In genomic region chr5:113137691-113138318, GRCm38 (mm10) we compare ENCODE assay signal across 8 mouse cellular contexts. TPM values are rescaled to one million over a fixed set of nuclear protein-coding genes. Genes with fewer than 3 reads are reported as not detected.
DNase-seq lines count a peak whose midpoint lies in the region; ATAC-seq and TF ChIP-seq lines count a peak whose summit lies in the region.

No protein-coding gene starts in this region.

- peak overlapping the region; percentile 92 for H3K4me2 ChIP-seq in limb, embryonic 13.5 days (replicated peaks)
- H3K4me2 ChIP-seq in myocyte (ENCODE audit: low read depth), result peak overlapping the region; percentile 74

- no peak for DNase-seq in thymus, adult 2 months
- no peak for DNase-seq in thymus, adult 18-20 months
- no peak for DNase-seq in cerebellum, adult 2 months
- DNase-seq in embryo, embryonic 10 days (ENCODE audit: low spot score), result no peak

- H3K79me2 ChIP-seq in myocyte (ENCODE audit: control insufficient read depth, insufficient read depth), result no peaks in the 10 kb centered on the region

- peak overlapping the region; percentile 17 for H3ac ChIP-seq in myocyte (ENCODE audit: control insufficient read depth, insufficient read length)

- peak overlapping the region; percentile 55 for H3K4me3 ChIP-seq in erythroblast, embryonic 14.5 days (replicated peaks)
- peak overlapping the region; percentile 40 for H3K4me3 ChIP-seq in thymus, adult 2 months (ENCODE audit: control insufficient read depth, insufficient read depth, low read length)
- H3K4me3 ChIP-seq in limb, embryonic 13.5 days, result peak overlapping the region; percentile 49
- H3K4me3 ChIP-seq in myocyte, result peak overlapping the region; percentile 13
- no peak overlapping the region for H3K4me3 ChIP-seq in cerebellum, adult 2 months (replicated peaks; ENCODE audit: insufficient read depth, low read depth, low read length)

- peak overlapping the region; percentile 72 for H3K9ac ChIP-seq in limb, embryonic 13.5 days

- peaks cover 4% of the 10 kb centered on the region for H3K9me3 ChIP-seq in erythroblast, embryonic 14.5 days (ENCODE audit: control insufficient read depth, low read length)
- peaks cover 7% of the 10 kb centered on the region for H3K9me3 ChIP-seq in limb, embryonic 13.5 days

- H3K4me1 ChIP-seq in erythroblast, embryonic 14.5 days (ENCODE audit: control insufficient read depth), result peaks cover 22% of the 10 kb centered on the region
- peaks cover 20% of the 10 kb centered on the region for H3K4me1 ChIP-seq in thymus, adult 2 months (replicated peaks; ENCODE audit: control insufficient read depth, insufficient read depth, low read length)
- peaks cover 50% of the 10 kb centered on the region for H3K4me1 ChIP-seq in limb, embryonic 13.5 days
- peaks cover 4% of the 10 kb centered on the region for H3K4me1 ChIP-seq in cerebellum, adult 2 months (ENCODE audit: control insufficient read depth, insufficient read depth, low read length)

- no peak for TF ChIP-seq POLR2A in thymus, adult 2 months (IDR thresholded peaks at IDR 0.05; ENCODE audit: control insufficient read depth, extremely low read depth, insufficient read depth, low read length, poor library complexity)
- no peak for TF ChIP-seq POLR2A in myocyte (IDR thresholded peaks at IDR 0.05; ENCODE audit: insufficient read length, low read depth)
- no peak for TF ChIP-seq POLR2A in cerebellum, adult 2 months (IDR thresholded peaks at IDR 0.05; ENCODE audit: borderline replicate concordance, insufficient read depth, low read length)

- no peak for TF ChIP-seq CTCF in thymus, adult 2 months (IDR thresholded peaks at IDR 0.05; ENCODE audit: borderline replicate concordance, control insufficient read depth, extremely low read depth, insufficient read depth, low read length, poor library complexity)
- no peak for TF ChIP-seq CTCF in cerebellum, adult 2 months (IDR thresholded peaks at IDR 0.05; ENCODE audit: borderline replicate concordance, insufficient read depth, low read depth, low read length)

- WGBS in thymus, adult 2 months, result 7% methylated on average over 36 of the region's 36 CpGs
- WGBS in limb, embryonic 13.5 days, result 5% methylated on average over 36 of the region's 36 CpGs
- 25% methylated on average over 36 of the region's 36 CpGs for WGBS in cerebellum, adult 2 months

- ATAC-seq in erythroblast, adult 5-6 weeks (replicated peaks; ENCODE audit: low FRiP score, poor library complexity, severe bottlenecking), result no peak
- 0 out of 2 replicates have a peak, but pooled peaks have one; percentile 17 for ATAC-seq in limb, embryonic 13.5 days (ENCODE audit: low FRiP score, low read depth)

- H3K27ac ChIP-seq in thymus, adult 2 months (ENCODE audit: control insufficient read depth, insufficient read depth, low read length), result no peak overlapping the region
- H3K27ac ChIP-seq in limb, embryonic 13.5 days, result peak overlapping the region; percentile 61; the same call in 1 of the 2 replicates
- no peak overlapping the region for H3K27ac ChIP-seq in cerebellum, adult 2 months (ENCODE audit: insufficient read depth, low read length)

- no peaks in the 10 kb centered on the region for H3K36me3 ChIP-seq in erythroblast, embryonic 14.5 days (ENCODE audit: control insufficient read depth)
- H3K36me3 ChIP-seq in thymus, adult 2 months (ENCODE audit: control insufficient read depth, insufficient read depth, low read length), result no peaks in the 10 kb centered on the region
- H3K36me3 ChIP-seq in limb, embryonic 13.5 days, result no peaks in the 10 kb centered on the region
- no peaks in the 10 kb centered on the region for H3K36me3 ChIP-seq in myocyte (ENCODE audit: control insufficient read depth, insufficient read depth)

- H3K27me3 ChIP-seq in erythroblast, embryonic 14.5 days (ENCODE audit: control insufficient read depth), result peaks cover 28% of the 10 kb centered on the region
- H3K27me3 ChIP-seq in thymus, adult 2 months (ENCODE audit: control insufficient read depth, insufficient read depth, low read length), result no peaks in the 10 kb centered on the region
- H3K27me3 ChIP-seq in limb, embryonic 13.5 days, result peaks cover 39% of the 10 kb centered on the region
- H3K27me3 ChIP-seq in myocyte (ENCODE audit: control insufficient read depth, insufficient read depth, insufficient read length), result no peaks in the 10 kb centered on the region
- no peaks in the 10 kb centered on the region for H3K27me3 ChIP-seq in cerebellum, adult 2 months (ENCODE audit: control insufficient read depth, insufficient read depth, low read length)

TF ChIP-seq in myocyte, 11 proteins besides CTCF, POLR2A, EP300 and RAD21:
- TF ChIP-seq POLR2AphosphoS2 (IDR thresholded peaks at IDR 0.05; ENCODE audit: insufficient read length, low read depth) (no peak), CEBPB (IDR thresholded peaks at IDR 0.05; ENCODE audit: insufficient read depth, poor library complexity, severe bottlenecking) (no peak), MYOD1 (IDR thresholded peaks at IDR 0.05; ENCODE audit: control insufficient read depth in 1 of 3, insufficient read length in 2 of 3, low read depth in 2 of 3) (no peak), SRF (IDR thresholded peaks at IDR 0.05; ENCODE audit: control insufficient read depth, insufficient read length, low read depth) (no peak), REST (IDR thresholded peaks at IDR 0.05; ENCODE audit: insufficient read depth, insufficient read length) (no peak), E2F4 (IDR thresholded peaks at IDR 0.05; ENCODE audit: insufficient read depth) (no peak), MYOG (IDR thresholded peaks at IDR 0.05; ENCODE audit: control insufficient read depth in 1 of 3, insufficient read depth in 1 of 3, insufficient read length in 2 of 3, low read depth in 2 of 3) (no peak), TCF12 (IDR thresholded peaks at IDR 0.05; ENCODE audit: insufficient read depth, poor library complexity, severe bottlenecking) (no peak), TCF3 (IDR thresholded peaks at IDR 0.05; ENCODE audit: insufficient read length, low read depth) (no peak), MAX (IDR thresholded peaks at IDR 0.05; ENCODE audit: low read depth) (no peak), USF1 (IDR thresholded peaks at IDR 0.05; ENCODE audit: low read depth) (no peak)
TF ChIP-seq in myocyte: peak in this region for 0.

RNA-seq across cellular contexts. Expression of gene Crybb3, which starts 56.4 kb away (rescaled TPM):
- not detected in 2 replicates for polyA plus RNA-seq in erythroblast, embryonic 14.5 days (2012)
- not detected in 2 replicates for total RNA-seq in erythroblast, adult 5-6 weeks (2015; ENCODE audit: low replicate concordance)
- total RNA-seq in erythroblast, adult 5-6 weeks (2017; ENCODE audit: low replicate concordance), result not detected in 2 replicates
- polyA plus RNA-seq in thymus, adult 2 months (2012; rRNA removed), result 2.3 and 4.8 TPM in 2 replicates
- polyA plus RNA-seq in limb, embryonic 13.5 days (2015; fragmentation: Nextera tagmentation; extraction: Ambion mirVana), result 0.89 and 1.6 TPM in 2 replicates
- 0.30 TPM for polyA plus RNA-seq in myocyte (2012; fragmentation: generic; extraction: Trizol)
- polyA plus RNA-seq in cerebellum, adult 2 months (2012; rRNA removed), result 1.7 and 3.2 TPM in 2 replicates
